Mouse (Mus musculus) hindbrain, postnatal 0 days (tissue): ENCODE measurements at regions not wholly inside any gene's neighbourhood (a gene's known extent, or its start where the extent isn't known, plus 50 kb on each side); places are given as distances from the start of the nearest gene placed in this dataset.
A peak's percentile ranks its signal among the peaks of the same experiment; 100 is the strongest.

Experiments
- ATAC-seq: fragments of 200-750 bp; cut with Nextera tagmentation; 2 replicates; pipeline ENCODE4 v1.8.0; 2017; ENCODE audit warnings: mild to moderate bottlenecking, moderate TSS enrichment, moderate library complexity
- DNase-seq: peaks from one replicate; pipeline ENCODE4 v3.0.0-alpha.2; 2015; ENCODE audit warnings: low spot score
- H3K27ac ChIP-seq: fragments of 300-500 bp; sonication (generic); 2 replicates; pipeline ENCODE4 v1.5.1; 2014; ENCODE audit warnings: mild to moderate bottlenecking
- H3K27me3 ChIP-seq: fragments of 300-500 bp; sonication (generic); 2 replicates; pipeline ENCODE4 v1.6.1; 2014; ENCODE audit warnings: low read length, mixed read lengths; ENCODE audit not compliant: insufficient read depth
- H3K36me3 ChIP-seq: fragments of 300-500 bp; sonication (generic); 2 replicates; pipeline ENCODE4 v1.6.1; 2014; ENCODE audit warnings: low read length, mixed read lengths; ENCODE audit not compliant: insufficient read depth
- H3K4me1 ChIP-seq: fragments of 300-500 bp; sonication (generic); 2 replicates; pipeline ENCODE4 v1.6.1; 2014; ENCODE audit warnings: antibody characterized with exemption, low read length, mixed read lengths; ENCODE audit not compliant: insufficient read depth
- H3K4me2 ChIP-seq: fragments of 300-500 bp; sonication (generic); 2 replicates; pipeline ENCODE4 v1.6.1; 2014; ENCODE audit warnings: low read depth, mild to moderate bottlenecking, low read length, moderate library complexity, mixed read lengths
- H3K4me3 ChIP-seq: fragments of 300-500 bp; sonication (generic); 2 replicates; pipeline ENCODE4 v1.5.1; 2014; ENCODE audit warnings: low read length
- H3K9ac ChIP-seq: fragments of 300-500 bp; sonication (generic); replicated peaks from 2 replicates; pipeline ENCODE4 v1.6.1; 2014; ENCODE audit warnings: mild to moderate bottlenecking, low read length, moderate library complexity, mixed read lengths
- H3K9me3 ChIP-seq: fragments of 300-500 bp; sonication (generic); 2 replicates; pipeline ENCODE4 v1.6.1; 2016; ENCODE audit warnings: low read length, mixed read lengths
- CTCF ChIP-seq: IDR thresholded peaks from 2 replicates; pipeline ENCODE4 v1.5.1; 2016; ENCODE audit warnings: antibody characterized with exemption, control low read depth, low read depth
- WGBS: fragments of 180-500 bp; shearing (Covaris S2); extraction: QIAGEN DNeasy Blood & Tissue Kit; methylation state at CpG from one replicate; pipeline ENCODE4 v1.1.7; 2014; 5-methylcytosine and 5-hydroxymethylcytosine counted together

DNA sequence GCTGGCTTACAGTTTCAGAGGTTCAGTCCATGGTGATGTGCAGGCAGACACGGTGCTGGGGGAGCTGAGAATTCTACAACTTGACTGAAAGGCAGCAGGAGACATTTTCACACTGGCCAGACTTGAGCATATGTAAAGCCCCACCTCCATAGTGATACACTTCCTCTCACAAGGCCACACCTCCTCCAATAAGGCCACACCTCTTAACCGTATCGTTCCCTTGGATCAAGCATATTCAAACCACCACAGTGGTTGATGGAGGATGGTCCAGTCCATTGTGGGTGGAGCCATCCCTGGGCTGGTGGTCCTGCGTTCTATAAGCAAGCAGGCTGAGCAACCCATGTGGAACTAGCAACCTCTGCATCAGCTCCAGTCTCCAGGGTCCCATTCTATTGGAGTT, 76.2 kb upstream of the Ipo5 start:
- no peaks in the 10 kb centered on the region for H3K36me3 ChIP-seq
- TF ChIP-seq CTCF = no peak
- DNase-seq = no peak
- no peak for ATAC-seq
- 0 out of 2 replicates have a peak, but pooled peaks cover 6% of the 10 kb centered on the region for H3K4me1 ChIP-seq
- no peaks in the 10 kb centered on the region for H3K9me3 ChIP-seq
- H3K27me3 ChIP-seq = no peaks in the 10 kb centered on the region
- no peak overlapping the region for H3K4me3 ChIP-seq
- H3K9ac ChIP-seq = no peak overlapping the region
- no peak overlapping the region for H3K4me2 ChIP-seq
- H3K27ac ChIP-seq = no peak overlapping the region
- 83% methylated on average over 4 of the region's 4 CpGs for WGBS

DNA sequence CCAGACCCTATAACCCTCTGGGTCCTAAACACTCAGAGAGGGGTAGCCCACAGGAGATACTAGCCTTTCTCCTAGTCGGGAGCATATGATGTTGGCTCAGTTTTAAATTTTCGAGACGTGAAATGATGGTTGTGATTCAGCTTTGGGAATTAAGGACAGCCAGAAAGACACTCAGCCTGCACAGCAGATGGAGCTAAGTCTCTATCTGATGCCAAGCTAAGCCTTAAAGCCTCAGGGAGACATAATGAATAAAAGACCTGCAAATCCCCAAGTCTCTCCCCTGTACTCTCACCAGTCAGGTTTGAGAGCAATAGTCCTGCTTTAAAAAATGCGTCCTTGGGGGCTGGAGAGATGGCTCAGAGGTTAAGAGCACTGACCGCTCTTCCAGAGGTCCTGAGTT, 75.3 kb upstream of the Ipo5 start:
- H3K4me1 ChIP-seq = 0 out of 2 replicates have a peak, but pooled peaks cover 6% of the 10 kb centered on the region
- no peaks in the 10 kb centered on the region for H3K9me3 ChIP-seq
- H3K27me3 ChIP-seq = no peaks in the 10 kb centered on the region
- no peak overlapping the region for H3K27ac ChIP-seq
- no peak overlapping the region for H3K9ac ChIP-seq
- WGBS = 56% methylated on average over 5 of the region's 5 CpGs
- TF ChIP-seq CTCF = peak; percentile 60
- ATAC-seq (no peak), DNase-seq (peak; percentile 60)
- no peak overlapping the region for H3K4me3 ChIP-seq
- no peak overlapping the region for H3K4me2 ChIP-seq
- no peaks in the 10 kb centered on the region for H3K36me3 ChIP-seq

DNA sequence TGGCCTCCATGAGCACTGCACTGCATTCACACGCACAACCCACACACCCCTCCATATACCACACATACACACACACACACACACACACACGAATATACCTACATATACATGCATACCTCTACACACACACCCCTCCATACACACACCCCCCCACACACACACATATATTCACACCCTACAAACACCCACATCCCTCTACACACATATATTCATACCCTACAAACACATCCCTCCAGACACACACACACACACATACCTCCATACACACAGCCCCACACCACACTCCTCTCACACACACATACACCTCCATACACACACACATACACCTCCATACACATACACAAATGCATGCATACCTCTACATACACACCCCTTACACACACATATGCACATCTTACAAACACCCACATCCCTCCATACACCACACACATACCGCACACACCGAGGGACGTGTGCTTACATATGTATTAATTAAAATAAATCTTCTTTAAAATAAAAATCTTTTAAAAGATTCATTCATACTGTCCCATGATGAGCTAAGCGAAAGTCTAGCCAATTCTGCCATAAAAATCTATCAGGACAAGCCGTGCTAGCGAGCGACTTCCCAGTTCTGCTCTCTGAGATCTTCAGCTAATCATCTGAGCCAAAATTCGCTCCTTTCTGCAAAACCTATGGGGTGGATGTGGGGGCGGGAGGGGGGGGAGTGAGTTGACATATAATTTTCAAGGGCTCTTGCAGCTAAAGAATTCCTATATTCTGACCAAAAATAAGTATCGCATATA, 74.3 kb upstream of the Ipo5 start:
- no peak overlapping the region for H3K9ac ChIP-seq
- TF ChIP-seq CTCF = no peak
- no peaks in the 10 kb centered on the region for H3K27me3 ChIP-seq
- no peaks in the 10 kb centered on the region for H3K9me3 ChIP-seq
- ATAC-seq (no peak), DNase-seq (no peak)
- no peak overlapping the region for H3K4me2 ChIP-seq
- H3K27ac ChIP-seq = no peak overlapping the region
- 91% methylated on average over 12 of the region's 12 CpGs for WGBS
- H3K36me3 ChIP-seq = no peaks in the 10 kb centered on the region
- H3K4me3 ChIP-seq = no peak overlapping the region
- 0 out of 2 replicates have a peak, but pooled peaks cover 6% of the 10 kb centered on the region for H3K4me1 ChIP-seq

DNA sequence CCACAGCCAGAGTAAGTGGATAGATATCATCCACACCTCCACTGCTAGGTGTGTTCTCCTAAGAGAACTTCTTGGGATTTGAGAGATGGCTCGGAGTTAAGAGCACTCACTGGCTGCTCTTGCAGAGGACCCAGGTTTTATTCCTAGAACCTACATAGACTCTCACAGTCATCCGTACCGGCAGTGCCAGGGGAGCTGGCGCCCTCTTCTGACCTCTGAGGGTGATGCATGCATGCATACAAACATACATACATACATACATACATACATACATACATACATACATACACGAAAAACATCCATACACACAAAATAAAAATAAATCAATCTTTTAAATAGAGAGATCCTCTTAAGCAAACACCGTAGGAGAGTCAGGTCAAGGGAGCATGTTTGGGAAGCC, 70.1 kb upstream of the Ipo5 start:
- no peaks in the 10 kb centered on the region for H3K36me3 ChIP-seq
- H3K4me1 ChIP-seq = no peaks in the 10 kb centered on the region
- no peaks in the 10 kb centered on the region for H3K27me3 ChIP-seq
- ATAC-seq = no peak
- WGBS = 85% methylated on average over 6 of the region's 6 CpGs
- TF ChIP-seq CTCF = no peak
- H3K9me3 ChIP-seq = no peaks in the 10 kb centered on the region
- no peak overlapping the region for H3K4me2 ChIP-seq
- no peak overlapping the region for H3K9ac ChIP-seq
- H3K4me3 ChIP-seq = no peak overlapping the region
- no peak for DNase-seq
- no peak overlapping the region for H3K27ac ChIP-seq

DNA sequence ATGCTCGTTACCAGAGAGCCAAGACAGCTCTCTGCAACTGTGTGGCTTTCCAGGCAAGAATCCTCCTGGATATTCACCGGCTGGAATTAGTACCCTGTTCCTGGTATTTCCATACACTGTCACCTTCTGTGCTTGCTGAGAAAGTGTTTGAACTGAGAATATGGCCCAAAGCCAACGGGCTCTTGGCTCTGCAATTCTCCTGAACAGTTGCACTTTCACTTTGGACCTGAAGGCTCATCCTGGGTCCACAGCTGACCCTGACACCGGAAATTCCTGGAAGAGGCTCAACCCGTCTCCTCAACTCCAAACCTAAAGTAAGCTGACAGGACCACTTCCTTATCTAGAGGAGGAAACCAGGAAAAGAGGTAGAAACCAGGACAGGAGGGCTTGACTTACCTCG, 69.7 kb upstream of the Ipo5 start:
- WGBS = 77% methylated on average over 6 of the region's 6 CpGs
- Histone ChIP-seq H3K4me2 (no peak overlapping the region), H3K4me3 (no peak overlapping the region), H3K4me1 (no peaks in the 10 kb centered on the region), H3K27ac (no peak overlapping the region), H3K9ac (no peak overlapping the region), H3K36me3 (no peaks in the 10 kb centered on the region), H3K9me3 (no peaks in the 10 kb centered on the region), H3K27me3 (no peaks in the 10 kb centered on the region)
- TF ChIP-seq CTCF = no peak
- no peak for ATAC-seq
- DNase-seq = no peak

DNA sequence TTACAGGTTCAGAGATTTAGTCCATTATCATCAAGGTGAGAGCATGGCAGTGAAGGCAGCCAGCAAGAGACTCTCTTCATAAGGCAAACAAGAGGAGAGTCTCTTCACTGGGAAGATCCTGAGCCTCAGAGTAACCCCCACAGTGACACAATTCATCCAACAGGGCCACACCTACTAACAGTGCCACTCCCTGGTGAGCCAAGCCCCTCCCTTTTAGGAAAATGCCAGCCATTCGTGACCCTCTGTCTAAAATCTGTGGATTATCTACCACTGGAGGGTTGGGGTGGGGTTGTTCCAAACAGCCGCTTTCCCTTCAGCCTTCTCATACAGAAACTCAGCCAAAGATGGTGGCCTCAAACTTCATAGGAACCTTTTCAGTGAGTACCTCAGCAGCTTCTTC, 65.9 kb upstream of the Ipo5 start:
- no peaks in the 10 kb centered on the region for H3K27me3 ChIP-seq
- H3K27ac ChIP-seq = no peak overlapping the region
- no peak overlapping the region for H3K9ac ChIP-seq
- no peak overlapping the region for H3K4me3 ChIP-seq
- no peak for TF ChIP-seq CTCF
- 76% methylated on average over 2 of the region's 2 CpGs for WGBS
- H3K4me2 ChIP-seq = no peak overlapping the region
- H3K9me3 ChIP-seq = no peaks in the 10 kb centered on the region
- DNase-seq (no peak), ATAC-seq (no peak)
- no peaks in the 10 kb centered on the region for H3K36me3 ChIP-seq
- H3K4me1 ChIP-seq = no peaks in the 10 kb centered on the region

DNA sequence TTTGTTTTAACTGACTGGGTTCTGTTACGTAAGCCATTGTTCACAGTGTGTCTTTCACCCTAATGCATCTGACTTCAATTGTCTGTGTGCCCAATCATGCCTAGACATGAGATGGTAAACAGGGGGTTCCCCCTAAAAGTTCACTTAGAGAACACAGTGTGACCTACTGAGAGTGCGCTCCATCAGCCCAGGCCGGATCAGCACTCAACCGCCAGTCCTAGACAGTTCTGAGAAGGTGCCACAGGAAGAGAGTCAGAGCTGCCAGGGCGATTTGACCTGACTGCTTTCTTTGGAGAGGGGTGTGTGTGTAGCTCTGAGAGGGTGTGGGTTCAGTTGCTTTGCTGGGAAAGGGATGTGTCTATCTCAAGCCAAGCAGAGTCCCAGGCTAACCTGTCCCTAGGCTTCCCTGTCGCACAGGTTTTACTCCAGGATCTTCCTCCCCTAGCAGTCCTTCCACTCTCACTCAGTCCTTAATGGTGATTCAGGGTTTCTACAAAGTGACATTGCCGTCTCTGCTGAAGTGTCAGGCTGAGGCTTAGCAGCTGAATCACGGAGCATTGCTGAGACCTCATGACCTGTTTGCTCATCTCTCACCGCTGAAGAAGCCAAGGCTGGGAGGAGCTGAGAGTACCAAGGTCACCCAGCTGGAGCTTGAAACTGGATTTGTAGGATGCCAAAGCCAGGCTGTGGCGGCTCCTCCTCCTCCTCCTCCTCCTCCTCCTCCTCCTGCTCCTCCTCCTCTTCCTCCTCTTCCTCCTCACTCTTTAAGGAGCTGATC, 64.8 kb upstream of the Ipo5 start:
- DNase-seq (no peak), ATAC-seq (no peak)
- no peaks in the 10 kb centered on the region for H3K27me3 ChIP-seq
- H3K36me3 ChIP-seq = no peaks in the 10 kb centered on the region
- 67% methylated on average over 10 of the region's 10 CpGs for WGBS
- no peak overlapping the region for H3K4me2 ChIP-seq
- no peak overlapping the region for H3K27ac ChIP-seq
- no peaks in the 10 kb centered on the region for H3K9me3 ChIP-seq
- no peak for TF ChIP-seq CTCF
- H3K4me3 ChIP-seq = no peak overlapping the region
- H3K9ac ChIP-seq = no peak overlapping the region
- H3K4me1 ChIP-seq = no peaks in the 10 kb centered on the region
